Mouse (Mus musculus) skeletal muscle tissue, adult 2 months (tissue): ENCODE data around the gene Ifit1bl2.
"Not testable (repeated sequence)": the region's sequence is repeated elsewhere in the genome, so short reads cannot be mapped to it uniquely, and the experiment has no call there.

Experiments
- DNase-seq: peaks from one replicate; pipeline ENCODE4 v3.0.0-alpha.2; 2012; ENCODE audit warnings: low read depth, low spot score

Gene Ifit1bl2

GRCm38 (mm10) chr19:34610118-34610517 is 30.4 kb downstream of the Ifit1bl2 start:
- DNase-seq = not testable (repeated sequence)

DNA sequence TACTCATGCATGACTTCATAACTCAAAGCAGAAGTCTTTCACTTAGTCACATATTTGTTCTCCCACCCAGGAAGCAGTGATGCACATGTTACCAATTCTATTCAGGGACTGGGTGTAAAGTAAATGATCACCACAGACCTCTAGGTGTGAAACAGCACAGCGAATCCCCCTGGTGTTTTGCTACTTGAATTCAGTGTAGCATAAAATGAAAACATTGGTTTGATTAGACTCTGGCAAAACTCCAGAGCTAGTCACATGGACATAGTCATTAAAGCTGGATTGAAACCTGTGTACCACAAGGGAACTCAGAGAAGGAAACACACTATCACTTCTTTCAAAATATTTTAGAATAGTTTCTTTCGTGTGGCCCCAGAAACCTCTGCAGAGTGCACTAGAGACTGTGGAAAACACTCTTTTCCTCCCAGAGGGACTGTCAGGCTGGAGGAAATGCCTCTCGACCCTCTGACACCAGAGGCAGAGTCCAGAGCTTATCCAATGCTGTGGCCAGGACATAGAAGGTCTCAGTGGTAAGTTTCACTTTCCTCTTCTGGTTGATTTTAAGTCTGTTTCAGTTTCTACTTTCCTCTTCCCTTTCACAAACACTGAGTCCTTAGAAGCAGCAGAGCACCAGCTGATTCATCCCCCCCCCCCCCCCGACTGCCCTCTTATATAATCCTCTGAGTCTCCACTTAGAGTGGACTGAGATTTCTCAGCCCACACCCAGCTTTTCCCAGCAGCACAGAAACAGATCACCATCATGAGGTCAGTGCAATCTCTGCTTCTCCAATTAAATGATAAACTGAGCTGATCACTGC is 33.1 kb downstream of the Ifit1bl2 start, which contains the start of gene Ifit3b:
Gene Ifit3b (plus strand): TSS at position 734 of the 815 bp plus-strand sequence.
- DNase-seq = peak; percentile 81

DNA sequence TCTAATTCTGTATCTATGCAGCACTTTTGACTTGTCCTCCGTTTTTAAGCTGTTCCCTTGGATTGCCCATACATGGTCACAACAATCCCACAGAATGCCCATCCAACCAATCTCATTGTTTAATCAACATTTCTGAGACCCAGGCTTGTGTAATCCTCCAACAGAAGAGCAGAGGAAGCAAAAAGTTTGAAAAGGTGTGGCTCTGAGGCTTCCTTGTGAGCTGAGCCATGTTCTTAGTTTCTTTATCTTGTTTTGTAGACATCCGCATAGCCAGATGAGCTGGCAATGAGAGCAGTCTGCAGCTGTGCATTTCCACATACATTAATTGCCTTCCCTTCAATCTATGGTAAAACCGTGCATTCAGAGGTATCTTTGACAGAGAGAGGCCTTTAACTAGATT is 35.1 kb downstream of the Ifit1bl2 start:
- no peak for DNase-seq

- DNase-seq = not testable (repeated sequence)
These were observed 38.7 kb downstream of the Ifit1bl2 start, which contains the start of gene Ifit1bl1 for GRCm38 (mm10) chr19:34601888-34602287. TSS of gene Ifit1bl1 (minus strand) at chr19:34601956.

- DNase-seq = peak; percentile 36
These were observed 41.3 kb downstream of the Ifit1bl2 start for GRCm38 (mm10) chr19:34599250-34599649.

DNA sequence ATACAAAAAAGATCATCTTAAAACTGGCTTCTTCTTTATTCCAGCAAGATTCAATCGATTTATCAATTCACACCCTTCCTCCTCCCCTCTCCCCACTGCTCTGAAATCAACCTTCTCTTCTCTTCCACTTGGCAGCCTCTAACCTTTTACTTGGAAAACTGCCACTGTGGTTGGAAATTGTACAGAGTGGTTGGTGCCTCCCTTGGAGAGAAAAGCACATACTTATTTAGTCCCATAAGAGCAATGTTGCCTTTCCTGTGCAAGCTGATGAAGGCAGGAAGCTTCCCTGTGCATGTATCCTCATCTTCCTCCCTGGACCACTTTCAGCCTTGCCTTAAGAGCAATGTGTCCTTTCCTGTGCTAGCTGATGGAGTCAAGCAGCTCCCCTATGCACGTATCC is 42.2 kb downstream of the Ifit1bl2 start:
- peak; percentile 56 for DNase-seq

- no peak for DNase-seq
These were observed 43.7 kb downstream of the Ifit1bl2 start for GRCm38 (mm10) chr19:34596811-34597210.

DNA sequence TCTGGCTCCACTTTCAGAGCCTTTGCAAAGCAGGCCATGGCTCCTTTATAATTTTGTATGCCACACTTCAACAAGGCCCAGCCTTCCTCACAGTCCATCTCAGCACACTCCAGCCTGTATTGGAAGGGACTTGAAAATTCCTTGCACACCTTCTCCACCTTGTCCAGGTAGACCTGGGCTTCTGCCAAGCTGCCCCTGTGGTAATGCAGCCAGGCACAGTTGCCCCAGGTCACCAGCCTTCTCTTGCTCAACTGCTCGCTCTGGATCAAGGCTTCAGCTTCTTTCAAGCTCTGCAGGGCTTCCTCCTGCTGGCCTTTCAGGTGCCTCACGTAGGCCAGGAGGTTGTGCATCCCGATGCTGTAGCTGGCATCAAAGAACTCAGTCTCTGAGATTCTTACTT is 46.0 kb downstream of the Ifit1bl2 start:
- not testable (repeated sequence) for DNase-seq

DNA sequence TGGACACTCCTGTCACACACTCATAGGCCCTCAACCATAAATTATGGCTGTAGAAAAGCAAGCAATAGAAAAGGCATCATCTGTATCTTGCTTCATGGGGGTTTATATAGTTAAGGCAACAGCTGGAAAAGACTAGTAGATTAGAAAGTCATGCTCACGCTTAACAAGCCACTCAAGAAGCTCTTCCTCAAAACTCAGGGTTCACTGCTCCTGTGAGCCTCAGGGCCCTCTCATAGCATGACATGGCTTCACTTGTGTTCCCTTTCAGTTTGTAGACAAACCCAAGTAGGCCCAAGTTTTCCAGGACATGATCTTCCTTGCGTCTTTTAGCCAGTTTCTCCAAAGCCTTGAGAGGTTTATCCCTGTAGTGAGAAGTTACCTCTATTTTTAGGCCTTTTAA is 47.1 kb downstream of the Ifit1bl2 start:
- DNase-seq = no peak

- DNase-seq = no peak
These were observed 51.6 kb downstream of the Ifit1bl2 start for GRCm38 (mm10) chr19:34588959-34589358.

GRCm38 (mm10) chr19:34587898-34588692 is 52.4 kb downstream of the Ifit1bl2 start:
- not testable (repeated sequence) for DNase-seq

DNA sequence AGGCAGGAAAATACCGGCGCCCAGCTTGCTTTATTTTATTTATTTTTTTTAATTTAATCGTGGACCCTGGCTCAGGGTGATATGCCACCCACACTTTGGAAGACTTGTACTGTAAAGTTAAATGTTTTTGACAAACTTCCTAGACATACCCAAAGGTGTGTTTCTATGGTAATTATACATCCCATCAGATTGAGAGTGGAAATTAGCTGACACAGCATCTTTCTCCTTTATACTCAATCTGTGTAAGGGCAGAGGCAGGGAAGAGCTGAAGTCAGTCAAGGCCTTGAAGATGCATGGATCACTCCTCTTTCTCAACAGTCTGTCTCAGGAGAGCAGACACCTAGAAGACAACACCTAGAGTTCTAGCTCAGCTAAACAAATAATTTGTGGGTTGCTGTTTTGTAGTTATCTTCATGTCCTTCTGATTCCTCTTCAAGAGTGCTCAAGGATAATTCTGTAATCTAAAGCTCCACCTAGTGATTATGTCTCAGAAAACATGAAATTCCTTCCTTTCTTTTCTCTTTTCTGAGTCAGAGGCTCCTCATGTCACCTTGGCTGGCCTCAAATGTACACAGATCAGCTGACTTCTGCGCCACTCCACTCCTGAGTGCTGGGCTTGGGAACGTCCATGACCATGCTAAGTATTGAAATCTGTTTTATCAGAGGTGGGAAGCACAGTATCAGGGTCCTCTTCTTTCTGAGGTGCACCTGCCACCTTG is 54.6 kb downstream of the Ifit1bl2 start:
- not testable (repeated sequence) for DNase-seq

DNA sequence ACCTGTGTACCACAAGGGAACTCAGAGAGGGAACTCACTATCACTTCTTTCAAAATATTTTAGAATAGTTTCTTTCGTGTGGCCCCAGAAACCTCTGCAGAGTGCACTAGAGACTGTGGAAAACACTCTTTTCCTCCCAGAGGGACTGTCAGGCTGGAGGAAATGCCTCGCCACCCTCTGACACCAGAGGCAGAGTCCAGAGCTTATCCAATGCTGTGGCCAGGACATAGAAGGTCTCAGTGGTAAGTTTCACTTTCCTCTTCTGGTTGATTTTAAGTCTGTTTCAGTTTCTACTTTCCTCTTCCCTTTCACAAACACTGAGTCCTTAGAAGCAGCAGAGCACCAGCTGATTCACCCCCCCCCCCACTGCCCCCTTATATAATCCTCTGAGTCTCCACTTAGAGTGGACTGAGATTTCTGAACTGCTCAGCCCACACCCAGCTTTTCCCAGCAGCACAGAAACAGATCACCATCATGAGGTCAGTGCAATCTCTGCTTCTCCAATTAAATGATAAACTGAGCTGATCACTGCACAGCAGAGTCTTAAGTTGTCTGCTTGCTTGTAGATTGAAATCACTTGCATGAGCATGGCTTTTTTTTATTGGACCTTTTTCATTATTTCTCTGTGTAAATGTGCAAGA is 57.3 kb downstream of the Ifit1bl2 start, which contains the start of gene Ifit3:
Gene Ifit3 (plus strand): TSS at position 406 of the 641 bp plus-strand sequence.
- peak; percentile 45 for DNase-seq

GRCm38 (mm10) chr19:34582696-34583095 is 57.8 kb downstream of the Ifit1bl2 start:
- not testable (repeated sequence) for DNase-seq

DNA sequence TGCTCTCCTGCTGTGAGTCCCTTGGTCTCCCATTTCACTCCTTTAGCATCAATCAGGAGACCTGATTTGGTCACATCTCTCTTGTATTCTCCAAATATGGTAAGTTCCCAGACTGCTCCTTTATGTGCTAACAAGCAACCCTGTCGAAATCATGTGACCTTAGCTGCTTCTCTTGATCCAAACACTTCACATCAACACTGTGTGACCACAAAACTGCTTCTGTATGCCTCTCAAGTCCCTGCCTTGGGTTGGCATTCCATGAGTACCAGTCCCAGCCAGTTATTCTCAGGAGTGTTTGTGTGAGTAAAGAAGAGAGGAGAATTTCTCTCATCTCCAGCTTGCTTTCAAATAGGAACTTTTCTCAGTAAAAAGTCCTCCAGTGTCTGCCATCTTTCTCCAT is 63.4 kb downstream of the Ifit1bl2 start:
- no peak for DNase-seq

DNA sequence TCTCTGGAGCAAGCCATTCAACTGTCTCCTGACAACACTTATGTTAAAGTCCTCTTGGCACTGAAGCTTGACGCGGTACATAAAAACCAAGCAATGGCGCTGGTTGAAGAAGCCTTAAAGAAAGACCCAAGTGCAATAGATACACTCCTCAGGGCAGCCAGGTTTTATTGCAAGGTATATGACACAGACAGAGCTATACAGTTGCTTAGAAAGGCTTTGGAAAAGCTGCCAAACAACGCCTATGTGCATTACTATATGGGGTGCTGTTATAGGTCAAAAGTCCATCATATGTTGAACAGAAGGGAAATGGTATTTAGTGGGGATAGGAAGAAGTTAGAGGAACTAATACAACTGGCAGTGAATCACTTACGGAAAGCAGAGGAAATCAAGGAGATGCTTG is 66.9 kb downstream of the Ifit1bl2 start:
- no peak for DNase-seq

GRCm38 (mm10) chr19:34571080-34571479 is 69.5 kb downstream of the Ifit1bl2 start:
- no peak for DNase-seq

- no peak for DNase-seq
These were observed 70.6 kb downstream of the Ifit1bl2 start for GRCm38 (mm10) chr19:34569896-34570476.

GRCm38 (mm10) chr19:34568988-34569895 is 71.3 kb downstream of the Ifit1bl2 start:
- DNase-seq = no peak
